Mouse (Mus musculus) bone marrow macrophage, adult 2 months (primary cell): ENCODE data around the gene Dusp2.

ENCODE experiments used
- CTCF ChIP-seq: IDR thresholded peaks from 2 replicates; pipeline ENCODE4 v1.5.1; 2012; ENCODE audit warnings: low read depth, mild to moderate bottlenecking, low read length, moderate library complexity
- POLR2A ChIP-seq: IDR thresholded peaks from 2 replicates; pipeline ENCODE4 v1.6.1; 2012; ENCODE audit warnings: mild to moderate bottlenecking, low read depth, low read length, borderline replicate concordance

DNA sequence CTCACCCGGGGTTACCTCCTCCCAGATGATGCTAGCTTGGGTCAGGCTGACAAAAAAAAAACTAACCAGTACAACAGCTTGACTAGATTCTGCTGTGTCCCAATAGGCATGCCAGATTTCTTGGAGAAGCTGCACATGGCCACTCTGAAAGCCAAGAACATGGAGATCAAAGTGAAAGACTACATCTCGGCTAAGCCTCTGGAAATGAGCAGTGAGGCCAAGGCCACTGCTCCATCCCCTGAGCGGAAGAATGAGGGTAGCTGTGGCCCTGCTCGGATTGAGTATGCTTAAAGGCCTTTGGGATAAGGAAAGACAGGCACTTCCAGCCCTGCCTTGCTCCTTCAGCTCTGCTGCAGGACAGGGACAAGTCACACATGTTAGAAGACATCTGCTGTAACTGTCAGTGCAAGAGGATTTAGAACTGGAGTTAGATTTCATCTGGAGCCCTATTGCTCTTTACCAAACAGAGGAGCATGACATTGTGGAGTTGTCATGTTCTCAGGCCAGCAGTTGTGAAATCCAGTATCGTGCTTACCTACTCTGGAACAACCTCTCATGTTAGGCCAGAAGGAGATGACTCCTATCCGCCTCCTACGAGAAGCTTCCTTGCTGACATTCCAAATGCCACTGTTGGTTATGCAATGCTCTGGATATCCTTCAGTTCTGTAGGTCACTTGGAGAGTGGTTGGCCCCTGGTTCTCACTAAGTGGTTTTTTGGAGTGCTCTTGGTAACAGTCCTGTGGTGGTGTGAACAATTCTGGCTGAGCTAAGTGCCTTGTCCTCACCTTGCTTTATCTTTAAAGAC is 38.8 kb upstream of the Dusp2 start:
- TF ChIP-seq POLR2A (no peak), CTCF (no peak)
